Mouse (Mus musculus): Measurements from ENCODE around the gene 0610037L13Rik. TPM values are rescaled to one million over a fixed set of nuclear protein-coding genes. Genes with fewer than 3 reads are reported as not detected.

The 0610037L13Rik gene
- polyA plus RNA-seq, 1 experiment = 77.0 TPM

- Histone ChIP-seq H3K27ac (replicated peaks; ENCODE audit: low read depth, low read length) (no peak overlapping the region), H3K4me1 (ENCODE audit: control insufficient read depth, insufficient read depth, insufficient read length, low read length) (no peaks in the 10 kb centered on the region), H3K4me3 (ENCODE audit: insufficient read depth, low read depth, low read length) (no peak overlapping the region)
These were observed 41.8 kb downstream of the 0610037L13Rik start for GRCm38 (mm10) chr4:107931453-107931852.

- Histone ChIP-seq H3K27ac (replicated peaks; ENCODE audit: low read depth, low read length) (no peak overlapping the region), H3K4me3 (ENCODE audit: insufficient read depth, low read depth, low read length) (no peak overlapping the region), H3K4me1 (ENCODE audit: control insufficient read depth, insufficient read depth, insufficient read length, low read length) (no peaks in the 10 kb centered on the region)
These were observed 43.6 kb downstream of the 0610037L13Rik start for GRCm38 (mm10) chr4:107933239-107933638.

- Histone ChIP-seq H3K4me1 (ENCODE audit: control insufficient read depth, insufficient read depth, insufficient read length, low read length) (no peaks in the 10 kb centered on the region), H3K27ac (replicated peaks; ENCODE audit: low read depth, low read length) (no peak overlapping the region), H3K4me3 (ENCODE audit: insufficient read depth, low read depth, low read length) (no peak overlapping the region)
These were observed 45.6 kb downstream of the 0610037L13Rik start for GRCm38 (mm10) chr4:107935254-107935653.

- Histone ChIP-seq H3K4me1 (ENCODE audit: control insufficient read depth, insufficient read depth, insufficient read length, low read length) (no peaks in the 10 kb centered on the region), H3K4me3 (ENCODE audit: insufficient read depth, low read depth, low read length) (no peak overlapping the region), H3K27ac (replicated peaks; ENCODE audit: low read depth, low read length) (no peak overlapping the region)
These were observed 47.7 kb downstream of the 0610037L13Rik start for GRCm38 (mm10) chr4:107937338-107937737.

- H3K4me1 ChIP-seq (ENCODE audit: control insufficient read depth, insufficient read depth, insufficient read length, low read length) = no peaks in the 10 kb centered on the region
- no peak overlapping the region for H3K27ac ChIP-seq (replicated peaks; ENCODE audit: low read depth, low read length)
- H3K4me3 ChIP-seq (ENCODE audit: insufficient read depth, low read depth, low read length) = no peak overlapping the region
These were observed 48.5 kb downstream of the 0610037L13Rik start for GRCm38 (mm10) chr4:107938124-107938523.

GRCm38 (mm10) chr4:107942741-107943140 is 53.1 kb downstream of the 0610037L13Rik start:
- H3K27ac ChIP-seq (replicated peaks; ENCODE audit: low read depth, low read length) = no peak overlapping the region
- no peak overlapping the region for H3K4me3 ChIP-seq (ENCODE audit: insufficient read depth, low read depth, low read length)
- no peaks in the 10 kb centered on the region for H3K4me1 ChIP-seq (ENCODE audit: control insufficient read depth, insufficient read depth, insufficient read length, low read length)

- Histone ChIP-seq H3K4me3 (ENCODE audit: insufficient read depth, low read depth, low read length) (no peak overlapping the region), H3K4me1 (ENCODE audit: control insufficient read depth, insufficient read depth, insufficient read length, low read length) (no peaks in the 10 kb centered on the region), H3K27ac (replicated peaks; ENCODE audit: low read depth, low read length) (no peak overlapping the region)
These were observed 54.5 kb downstream of the 0610037L13Rik start for GRCm38 (mm10) chr4:107944141-107944540.

Other genes starting within 250 kb of the 0610037L13Rik start
- gene Dmrtb1, start 205.6 kb upstream of the 0610037L13Rik start, polyA plus RNA-seq (2012; ENCODE audit: insufficient read depth, insufficient read length, missing spikeins) = not detected in 2 replicates
- 0.42 TPM in 1 of 2 replicates, not detected in the other for gene Lrp8, start 87.6 kb upstream of the 0610037L13Rik start, polyA plus RNA-seq (2012; ENCODE audit: insufficient read depth, insufficient read length, missing spikeins)
- gene Magoh, start 10.1 kb upstream of the 0610037L13Rik start, polyA plus RNA-seq (2012; ENCODE audit: insufficient read depth, insufficient read length, missing spikeins) = 77.1 and 95.2 TPM in 2 replicates
- gene Cpt2, start 33.8 kb downstream of the 0610037L13Rik start, polyA plus RNA-seq (2012; ENCODE audit: insufficient read depth, insufficient read length, missing spikeins) = 491 and 628 TPM in 2 replicates
- not detected in 2 replicates for gene Slc1a7, start 78.5 kb downstream of the 0610037L13Rik start, polyA plus RNA-seq (2012; ENCODE audit: insufficient read depth, insufficient read length, missing spikeins)
- 11.4 and 19.9 TPM in 2 replicates for gene Podn, start 206.6 kb downstream of the 0610037L13Rik start, polyA plus RNA-seq (2012; ENCODE audit: insufficient read depth, insufficient read length, missing spikeins)

All from brown adipose tissue, adult 24 weeks (tissue).